Mouse (Mus musculus): Measurements from ENCODE around the gene Gpr84. TPM values are rescaled to one million over a fixed set of nuclear protein-coding genes. Genes with fewer than 3 reads are reported as not detected.
"Not testable (repeated sequence)": the region's sequence is repeated elsewhere in the genome, so short reads cannot be mapped to it uniquely, and the experiment has no call there.

The Gpr84 gene
- total RNA-seq, 2 experiments from 2014 or later: not detected

GRCm38 (mm10) chr15:103285778-103286417, 24.5 kb downstream of the Gpr84 start:
- peak in 1 of 2 experiments; percentile 57 for DNase-seq

DNA sequence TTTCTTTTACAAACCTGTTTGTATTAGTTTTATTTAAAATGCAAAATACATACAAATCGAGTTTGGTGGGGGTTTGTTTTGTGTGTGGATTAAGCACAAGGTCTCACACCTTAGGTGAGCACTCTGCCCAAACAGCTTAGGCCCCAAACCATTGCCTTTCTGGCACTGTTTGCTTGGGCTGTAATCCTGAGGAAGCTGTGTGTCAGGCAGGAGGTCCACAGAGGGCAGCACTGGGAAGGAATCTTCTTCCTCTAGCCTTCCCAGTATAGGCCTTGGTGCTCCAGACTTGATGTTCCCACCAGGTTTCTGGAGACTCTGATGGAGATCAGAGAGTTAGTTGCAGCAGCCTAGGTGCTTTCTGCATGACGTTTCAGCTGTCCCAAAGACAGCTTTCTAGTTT, 25.8 kb downstream of the Gpr84 start:
- peak; percentile 48 to 55 for DNase-seq

DNA sequence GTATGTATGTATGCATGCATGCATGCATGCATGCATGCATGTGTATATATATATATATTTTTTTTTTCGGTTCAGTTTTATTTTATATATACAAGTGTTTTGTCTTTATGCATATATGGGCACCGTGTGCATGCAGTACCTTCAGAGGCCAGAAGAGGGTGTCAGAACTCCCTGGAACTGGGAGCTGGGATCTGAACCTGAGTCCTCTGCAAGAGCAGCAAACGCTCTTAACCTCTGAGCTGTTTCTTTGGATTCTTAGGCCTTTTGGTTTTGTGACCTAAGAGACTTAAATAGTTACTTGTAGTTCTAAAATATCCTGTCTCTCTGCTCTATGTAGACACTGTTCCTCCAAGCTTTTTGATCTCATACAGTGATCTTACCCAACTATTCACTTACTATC, 26.3 kb downstream of the Gpr84 start:
- DNase-seq: peak; percentile 63 to 70

DNA sequence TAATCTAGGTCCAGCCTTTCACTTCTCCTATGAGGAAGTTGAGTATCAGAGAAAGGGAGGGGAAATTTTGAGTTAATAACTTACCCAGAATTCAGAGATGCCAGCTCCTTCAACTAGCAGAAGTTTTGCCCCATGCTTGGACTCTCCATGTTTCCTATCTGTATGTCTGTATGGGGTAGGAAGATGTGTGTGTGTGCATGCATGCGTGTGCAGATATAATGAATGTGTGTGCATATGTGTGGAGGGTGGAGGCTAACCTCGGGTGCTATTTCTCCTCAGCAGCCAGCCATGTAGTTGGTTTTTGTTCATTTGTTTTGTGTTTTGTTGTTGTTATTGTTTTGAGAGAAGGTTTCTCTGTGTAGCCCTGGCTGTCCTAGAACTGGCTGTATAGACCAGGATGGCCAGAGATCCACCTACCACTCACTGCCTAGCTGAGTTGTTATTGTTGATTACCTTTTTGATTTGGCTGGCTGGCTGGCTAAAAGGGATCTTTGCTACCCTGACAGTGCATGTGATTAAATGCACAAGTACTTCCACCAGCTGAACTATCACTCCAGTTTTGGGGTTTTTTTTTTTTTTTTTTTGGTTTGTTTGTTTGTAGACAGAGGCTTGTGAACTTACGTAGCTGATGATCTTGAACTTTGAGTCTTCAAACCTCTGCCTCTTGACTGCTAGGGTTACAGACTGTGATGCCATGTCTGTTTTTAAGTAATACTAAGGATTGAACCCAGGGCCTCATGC, 28.8 kb downstream of the Gpr84 start:
- no peak for DNase-seq

DNA sequence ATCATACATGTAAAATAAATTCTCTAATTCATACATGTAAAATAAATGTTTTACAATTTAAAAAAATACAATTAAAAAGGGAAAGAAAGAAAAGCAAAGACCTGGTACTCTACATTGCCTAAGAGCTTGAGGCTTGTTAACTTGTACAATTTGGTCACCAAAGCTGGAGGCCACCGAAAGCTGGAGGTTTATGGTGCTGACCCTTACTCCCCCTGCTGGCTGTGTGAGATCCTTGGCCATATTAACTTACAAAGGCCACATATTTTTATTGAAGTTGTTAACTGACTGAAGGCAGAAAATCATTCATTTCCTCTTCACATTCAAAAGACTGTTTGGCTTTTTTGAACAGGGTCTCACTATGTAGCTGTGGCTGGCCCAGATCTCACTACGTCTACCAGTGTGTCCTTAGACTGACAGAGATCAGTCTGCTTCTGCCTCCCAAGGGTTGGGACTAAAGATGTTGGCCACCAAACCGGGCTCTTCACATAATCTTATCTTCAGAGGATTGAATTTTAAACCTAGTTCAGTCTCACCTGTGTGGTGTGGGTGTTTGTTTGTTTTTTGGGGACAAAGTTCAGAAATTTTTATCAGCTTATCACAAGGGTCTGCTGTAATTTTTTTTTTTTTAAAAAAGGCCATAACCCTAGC, 29.5 kb downstream of the Gpr84 start:
- DNase-seq: peak; percentile 31 to 52

GRCm38 (mm10) chr15:103279750-103280149, 30.7 kb downstream of the Gpr84 start:
- peak; percentile 25 to 54 for DNase-seq

GRCm38 (mm10) chr15:103277949-103278348, 32.5 kb downstream of the Gpr84 start:
- DNase-seq: no peak

- DNase-seq: not testable (repeated sequence)
Measured at GRCm38 (mm10) chr15:103275943-103276342, 34.5 kb downstream of the Gpr84 start.

- peak; percentile 94 to 95 for DNase-seq
Measured at GRCm38 (mm10) chr15:103272419-103273279, 37.8 kb downstream of the Gpr84 start, which contains the start of gene Copz1. Gene Copz1, plus strand, starts transcription at chr15:103272714.

GRCm38 (mm10) chr15:103268903-103269302, 41.5 kb downstream of the Gpr84 start:
- no peak for DNase-seq

- DNase-seq: no peak
Measured at GRCm38 (mm10) chr15:103264794-103265193, 45.6 kb downstream of the Gpr84 start.

DNA sequence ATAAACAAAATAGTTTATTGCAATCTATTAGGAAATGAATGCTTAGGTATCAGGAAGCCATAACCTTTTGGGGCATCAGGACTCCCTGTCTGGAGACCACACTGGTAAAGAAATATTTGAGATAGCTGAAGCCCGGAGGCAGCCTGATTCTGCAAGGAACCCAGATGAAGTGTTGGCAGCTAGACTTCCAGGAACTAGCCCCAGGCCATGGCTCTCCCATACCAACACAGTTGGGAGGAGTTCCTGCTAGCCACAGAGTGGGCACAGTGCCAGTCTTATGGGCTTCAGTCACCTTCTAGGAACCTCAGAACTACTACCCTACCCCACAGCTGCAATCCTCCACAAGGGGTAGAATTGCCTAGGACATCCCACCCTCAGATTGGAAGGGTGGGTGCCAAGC, 50.4 kb downstream of the Gpr84 start:
- DNase-seq: no peak

DNA sequence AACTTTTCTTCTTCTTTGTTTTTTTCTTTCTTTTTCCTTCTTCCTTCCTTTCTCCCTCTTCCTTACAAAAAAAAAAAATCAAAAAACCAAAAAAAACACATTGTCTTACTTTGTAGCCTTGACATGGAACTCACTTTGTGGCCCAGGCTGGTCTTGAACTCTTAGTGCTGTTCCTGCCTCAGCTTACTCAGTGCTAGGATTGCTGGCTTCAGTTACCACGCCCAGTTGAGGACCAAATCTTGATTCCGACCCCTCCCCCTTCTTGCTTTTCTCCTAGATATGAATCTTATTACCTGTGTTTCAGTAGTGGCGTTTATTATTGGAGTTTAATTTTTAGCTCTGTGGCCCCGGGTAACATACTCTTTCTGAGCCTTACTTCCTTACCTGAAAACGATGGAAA, 51.2 kb downstream of the Gpr84 start:
- no peak for DNase-seq

Small RNA genes lying within 50 kb of the gene (microRNA-seq; reads per million reads assigned to microRNA genes)
- gene Mir148b: 211 reads per million, percentile 60 among the genes with 10 or more reads in this experiment
- not detected for gene Mir6963

Other genes starting within 250 kb of the Gpr84 start
- 10 to 100 TPM; 11.9 to 13.0 TPM for gene Smug1, start 143.5 kb downstream of the Gpr84 start, total RNA-seq (2021)
- 10 to 100 TPM; 79.0 to 82.6 TPM for gene Cbx5, start 70.8 kb downstream of the Gpr84 start, total RNA-seq (2021)
- gene Hnrnpa1, start 70.2 kb downstream of the Gpr84 start, total RNA-seq (2021): 100 to 1,000 TPM; 193 to 199 TPM
- under 1 TPM; 0.16 to 0.43 TPM for gene Nfe2, start 52.2 kb downstream of the Gpr84 start, total RNA-seq (2021)
- 100 to 1,000 TPM; 144 to 150 TPM for gene Copz1, start 37.9 kb downstream of the Gpr84 start, total RNA-seq (2021)
- 10 to 100 TPM; 11.8 to 13.3 TPM for gene Zfp385a, start 29.5 kb upstream of the Gpr84 start, total RNA-seq (2021)
- 10 to 100 TPM; 37.0 to 37.4 TPM for gene Itga5, start 56.2 kb upstream of the Gpr84 start, total RNA-seq (2021)
- gene Gtsf1, start 119.9 kb upstream of the Gpr84 start, total RNA-seq (2021): not detected
- gene Gtsf2, start 137.9 kb upstream of the Gpr84 start, total RNA-seq (2021): not detected
- 1 to 10 TPM; 4.1 to 5.5 TPM for gene Nckap1l, start 143.2 kb upstream of the Gpr84 start, total RNA-seq (2021)
- 1 to 10 TPM; 2.5 to 8.7 TPM for gene Pde1b, start 192.4 kb upstream of the Gpr84 start, total RNA-seq (2021)
- 10 to 100 TPM; 16.6 to 19.9 TPM for gene Ppp1r1a, start 227.4 kb upstream of the Gpr84 start, total RNA-seq (2021)

Measured in adrenal gland, postnatal 36 days (tissue).